In genomic region chr1:92935977-92936376, GRCm38 (mm10) we compare ENCODE assay signal across 9 mouse cellular contexts. TPM values are rescaled to one million over a fixed set of nuclear protein-coding genes. Genes with fewer than 3 reads are reported as not detected.
DNase-seq lines count a peak whose midpoint lies in the region; ATAC-seq lines count a peak whose summit lies in the region.
"Had no signal": no experiment of that assay in that cellular context is flagged by ENCODE, and none has a peak within 500 bp of the region (broad histone marks: within the 10 kb centered on the region; RNA-seq: fewer than 3 reads in every experiment).

No protein-coding gene starts in this region.

- H3K4me3 ChIP-seq in neural tube, embryonic 11.5 days (ENCODE audit: low read depth, low read length) = peak overlapping the region; percentile 51; the same call in 1 of the 2 replicates
- peak overlapping the region; percentile 77 for H3K4me3 ChIP-seq in forebrain, embryonic 14.5 days (ENCODE audit: low read depth, low read length)
- H3K4me3 ChIP-seq in liver, embryonic 12.5 days = 0 out of 2 replicates have a peak overlapping the region, but pooled peaks have one; percentile 74
- H3K4me3 ChIP-seq in stomach, embryonic 16.5 days (replicated peaks; ENCODE audit: low read length) = peak overlapping the region; percentile 85

- H3K9ac ChIP-seq in neural tube, embryonic 11.5 days (ENCODE audit: low read length) = peak overlapping the region; percentile 32; the same call in 1 of the 2 replicates
- peak overlapping the region; percentile 85 for H3K9ac ChIP-seq in forebrain, embryonic 14.5 days (ENCODE audit: low read length)
- peak overlapping the region; percentile 28; the same call in 1 of the 2 replicates for H3K9ac ChIP-seq in liver, embryonic 12.5 days
- 0 out of 2 replicates have a peak overlapping the region, but pooled peaks have one; percentile 43 for H3K9ac ChIP-seq in stomach, embryonic 16.5 days (ENCODE audit: low read length)

- WGBS in neural tube, embryonic 11.5 days = 76% methylated on average over 2 of the region's 2 CpGs
- 46% methylated on average over 2 of the region's 2 CpGs for WGBS in forebrain, embryonic 14.5 days
- 50% methylated on average over 2 of the region's 2 CpGs for WGBS in liver, embryonic 12.5 days (ENCODE audit: insufficient replicate concordance)
- 43% methylated on average over 2 of the region's 2 CpGs for WGBS in stomach, embryonic 16.5 days

- DNase-seq in neural tube, embryonic 11.5 days (ENCODE audit: low spot score) = no peak
- DNase-seq in neural tube, embryonic 10.5 days (ENCODE audit: extremely low spot score, low spot score) = no peak
- no peak for DNase-seq in forebrain, embryonic 14.5 days (ENCODE audit: low spot score)
- no peak for DNase-seq in yolk sac, embryonic 10.5 days (ENCODE audit: low spot score)
- no peak for DNase-seq in right cerebral cortex, adult 18-20 months
- DNase-seq in spleen, adult 12 weeks (ENCODE audit: low spot score) = no peak
- DNase-seq: heart, adult 18-20 months had no signal

- peak overlapping the region; percentile 71 for H3K4me2 ChIP-seq in neural tube, embryonic 11.5 days (ENCODE audit: low read depth)
- H3K4me2 ChIP-seq in forebrain, embryonic 14.5 days (ENCODE audit: low read length) = peak overlapping the region; percentile 90
- H3K4me2 ChIP-seq in liver, embryonic 12.5 days = peak overlapping the region; percentile 91
- H3K4me2 ChIP-seq in stomach, embryonic 16.5 days (ENCODE audit: low read depth, low read length) = peak overlapping the region; percentile 95

- peaks cover 4% of the 10 kb centered on the region; the same call in 1 of the 2 replicates for H3K36me3 ChIP-seq in neural tube, embryonic 11.5 days (ENCODE audit: control insufficient read depth, insufficient read depth, low read length)
- H3K36me3 ChIP-seq in forebrain, embryonic 14.5 days (ENCODE audit: control insufficient read depth, insufficient read depth, low read length) = peaks cover 33% of the 10 kb centered on the region
- peaks cover 25% of the 10 kb centered on the region for H3K36me3 ChIP-seq in liver, embryonic 12.5 days
- peaks cover 11% of the 10 kb centered on the region; the same call in 1 of the 2 replicates for H3K36me3 ChIP-seq in stomach, embryonic 16.5 days (ENCODE audit: control insufficient read depth, insufficient read depth, low read length)

- no peak overlapping the region for H3K27ac ChIP-seq in neural tube, embryonic 11.5 days (ENCODE audit: low read depth, low read length)
- no peak overlapping the region for H3K27ac ChIP-seq in forebrain, embryonic 14.5 days (ENCODE audit: low read depth, low read length)
- H3K27ac ChIP-seq in liver, embryonic 12.5 days = peak overlapping the region; percentile 7; the same call in 1 of the 2 replicates
- H3K27ac ChIP-seq in stomach, embryonic 16.5 days (ENCODE audit: low read length) = no peak overlapping the region

- ATAC-seq in neural tube, embryonic 11.5 days (ENCODE audit: insufficient read depth, low FRiP score, low TSS enrichment) = no peak
- ATAC-seq in forebrain, embryonic 14.5 days = no peak
- ATAC-seq in liver, embryonic 12.5 days = no peak
- no peak for ATAC-seq in stomach, embryonic 16.5 days (ENCODE audit: insufficient read depth, low FRiP score)

- H3K9me3 ChIP-seq in neural tube, embryonic 11.5 days (ENCODE audit: control insufficient read depth, low read length) = no peaks in the 10 kb centered on the region
- H3K9me3 ChIP-seq in forebrain, embryonic 14.5 days (replicated peaks; ENCODE audit: control insufficient read depth, low read length) = no peaks in the 10 kb centered on the region
- H3K9me3 ChIP-seq in liver, embryonic 12.5 days (replicated peaks) = no peaks in the 10 kb centered on the region
- no peaks in the 10 kb centered on the region for H3K9me3 ChIP-seq in stomach, embryonic 16.5 days (replicated peaks; ENCODE audit: control insufficient read depth, low read length)

- H3K27me3 ChIP-seq in neural tube, embryonic 11.5 days (ENCODE audit: control insufficient read depth, insufficient read depth, low read length) = no peaks in the 10 kb centered on the region
- H3K27me3 ChIP-seq in forebrain, embryonic 14.5 days (replicated peaks; ENCODE audit: control insufficient read depth, insufficient read depth, low read length) = no peaks in the 10 kb centered on the region
- peaks cover 4% of the 10 kb centered on the region; the same call in 1 of the 2 replicates for H3K27me3 ChIP-seq in liver, embryonic 12.5 days (replicated peaks)
- no peaks in the 10 kb centered on the region for H3K27me3 ChIP-seq in stomach, embryonic 16.5 days (ENCODE audit: control insufficient read depth, insufficient read depth, low read length)

- peaks cover 19% of the 10 kb centered on the region for H3K4me1 ChIP-seq in neural tube, embryonic 11.5 days (ENCODE audit: control insufficient read depth, insufficient read depth, low read length)
- peaks cover 22% of the 10 kb centered on the region for H3K4me1 ChIP-seq in forebrain, embryonic 14.5 days (ENCODE audit: control insufficient read depth, insufficient read depth, low read length)
- H3K4me1 ChIP-seq in liver, embryonic 12.5 days = peaks cover 29% of the 10 kb centered on the region
- peaks cover 13% of the 10 kb centered on the region for H3K4me1 ChIP-seq in stomach, embryonic 16.5 days (ENCODE audit: control insufficient read depth, insufficient read depth, low read length)

RNA-seq across cellular contexts. Expression of gene Capn10, which starts 1.8 kb away (rescaled TPM):
- 39.2 and 43.4 TPM in 2 replicates for polyA plus RNA-seq in neural tube, embryonic 11.5 days (2014; fragmentation: Nextera tagmentation; extraction: Ambion mirVana)
- polyA plus RNA-seq in forebrain, embryonic 14.5 days (2014; fragmentation: Nextera tagmentation; extraction: Ambion mirVana) = 40.2 and 52.8 TPM in 2 replicates
- 12.5 and 12.6 TPM in 2 replicates for polyA plus RNA-seq in liver, embryonic 12.5 days (2016; fragmentation: Nextera tagmentation; extraction: Ambion mirVana)
- polyA plus RNA-seq in stomach, embryonic 16.5 days (2015; fragmentation: Nextera tagmentation; extraction: Ambion mirVana) = 35.7 and 36.0 TPM in 2 replicates

RNA-seq across cellular contexts. Expression of gene Gpr35, which starts 14.7 kb away (rescaled TPM):
- 0.13 and 0.55 TPM in 2 replicates for polyA plus RNA-seq in neural tube, embryonic 11.5 days (2014; fragmentation: Nextera tagmentation; extraction: Ambion mirVana)
- 0.29 and 0.33 TPM in 2 replicates for polyA plus RNA-seq in forebrain, embryonic 14.5 days (2014; fragmentation: Nextera tagmentation; extraction: Ambion mirVana)
- 0.36 and 0.51 TPM in 2 replicates for polyA plus RNA-seq in liver, embryonic 12.5 days (2016; fragmentation: Nextera tagmentation; extraction: Ambion mirVana)
- polyA plus RNA-seq in stomach, embryonic 16.5 days (2015; fragmentation: Nextera tagmentation; extraction: Ambion mirVana) = 8.7 and 8.9 TPM in 2 replicates

RNA-seq across cellular contexts. Expression of gene Rnpepl1, which starts 25.4 kb away (rescaled TPM):
- polyA plus RNA-seq in neural tube, embryonic 11.5 days (2014; fragmentation: Nextera tagmentation; extraction: Ambion mirVana) = 22.3 and 25.6 TPM in 2 replicates
- polyA plus RNA-seq in forebrain, embryonic 14.5 days (2014; fragmentation: Nextera tagmentation; extraction: Ambion mirVana) = 15.5 and 20.1 TPM in 2 replicates
- polyA plus RNA-seq in liver, embryonic 12.5 days (2016; fragmentation: Nextera tagmentation; extraction: Ambion mirVana) = 22.1 and 22.3 TPM in 2 replicates
- polyA plus RNA-seq in stomach, embryonic 16.5 days (2015; fragmentation: Nextera tagmentation; extraction: Ambion mirVana) = 15.0 and 16.1 TPM in 2 replicates

RNA-seq across cellular contexts. Expression of gene Dusp28, which starts 29.2 kb away (rescaled TPM):
- polyA plus RNA-seq in neural tube, embryonic 11.5 days (2014; fragmentation: Nextera tagmentation; extraction: Ambion mirVana) = 8.6 and 9.4 TPM in 2 replicates
- polyA plus RNA-seq in forebrain, embryonic 14.5 days (2014; fragmentation: Nextera tagmentation; extraction: Ambion mirVana) = 12.2 and 12.7 TPM in 2 replicates
- polyA plus RNA-seq in liver, embryonic 12.5 days (2016; fragmentation: Nextera tagmentation; extraction: Ambion mirVana) = 7.2 and 7.7 TPM in 2 replicates
- polyA plus RNA-seq in stomach, embryonic 16.5 days (2015; fragmentation: Nextera tagmentation; extraction: Ambion mirVana) = 11.4 and 11.9 TPM in 2 replicates

RNA-seq across cellular contexts. Expression of gene Ankmy1, which starts 33.3 kb away (rescaled TPM):
- 0.23 and 0.62 TPM in 2 replicates for polyA plus RNA-seq in neural tube, embryonic 11.5 days (2014; fragmentation: Nextera tagmentation; extraction: Ambion mirVana)
- polyA plus RNA-seq in forebrain, embryonic 14.5 days (2014; fragmentation: Nextera tagmentation; extraction: Ambion mirVana) = 1.5 and 2.4 TPM in 2 replicates
- polyA plus RNA-seq in liver, embryonic 12.5 days (2016; fragmentation: Nextera tagmentation; extraction: Ambion mirVana) = 0.04 and 0.11 TPM in 2 replicates
- 0.23 and 0.42 TPM in 2 replicates for polyA plus RNA-seq in stomach, embryonic 16.5 days (2015; fragmentation: Nextera tagmentation; extraction: Ambion mirVana)

Comparison
In these comparisons a context has a peak if more than half of its experiments do, and no peak if none do; other contexts are left out.
1. H3K9ac ChIP-seq: peak in every context shown above with its lines; median percentile 85 in forebrain, embryonic 14.5 days; 43 in stomach, embryonic 16.5 days; 32 in neural tube, embryonic 11.5 days; 28 in liver, embryonic 12.5 days.